Mouse (Mus musculus) mouse embryonic stem cell (cell line): ENCODE data around the gene Tmem206.

Source experiments
- in situ Hi-C, 2 experiments: fragments of 300-500 bp; cut with MboI; formaldehyde crosslinking; loops; 1 replicate in 1 of 2; 3 replicates in 1 of 2; pipeline ENCODE4 v1.14.3; 2019 to 2020; ENCODE audit warnings: low sequenced_read_pairs in 2 of 2, low pct_unique_long_range_greater_than_20kb in 1 of 2, mixed read lengths in 1 of 2; ENCODE audit not compliant: unreplicated experiment in 1 of 2

The Tmem206 gene

GRCm38 (mm10) chr1:191303736-191304135, 22.0 kb upstream of the Tmem206 start:
- in situ Hi-C loops = no loop called here

- in situ Hi-C loops = no loop called here
These were observed 21.5 kb upstream of the Tmem206 start for GRCm38 (mm10) chr1:191304216-191304615.

GRCm38 (mm10) chr1:191305610-191306009, 20.1 kb upstream of the Tmem206 start:
- in situ Hi-C loops = no loop called here

- in situ Hi-C loops = no loop called here
These were observed 19.4 kb upstream of the Tmem206 start for GRCm38 (mm10) chr1:191306316-191306715.

- in situ Hi-C loops = no loop called here
These were observed 17.8 kb upstream of the Tmem206 start for GRCm38 (mm10) chr1:191307766-191308455.

- in situ Hi-C loops = no loop called here
These were observed 14.3 kb upstream of the Tmem206 start for GRCm38 (mm10) chr1:191311296-191311898.

- in situ Hi-C loops = no loop called here
These were observed 13.2 kb upstream of the Tmem206 start for GRCm38 (mm10) chr1:191312513-191312941.

- in situ Hi-C loops = no loop called here
These were observed 12.6 kb upstream of the Tmem206 start for GRCm38 (mm10) chr1:191313158-191313557.

GRCm38 (mm10) chr1:191313926-191314325, 11.8 kb upstream of the Tmem206 start:
- in situ Hi-C loops = no loop called here

- in situ Hi-C loops = no loop called here
These were observed 8.9 kb upstream of the Tmem206 start for GRCm38 (mm10) chr1:191316818-191317217.

GRCm38 (mm10) chr1:191317591-191318196, 8.0 kb upstream of the Tmem206 start, which contains the start of gene Nenf:
Gene Nenf, minus strand, starts transcription at chr1:191318194.
- in situ Hi-C loops = no loop called here

- in situ Hi-C loops = no loop called here
These were observed 7.0 kb upstream of the Tmem206 start for GRCm38 (mm10) chr1:191318686-191319085.

- in situ Hi-C loops = no loop called here
These were observed 2.3 kb upstream of the Tmem206 start for GRCm38 (mm10) chr1:191323381-191323780.

- in situ Hi-C loops = loop anchor here in 1 of 2 experiments (25.0 kb wide), 1 partner anchor 487 kb away; the partner anchor contains the start of gene Nek2
These were observed 750 bp upstream of the Tmem206 start for GRCm38 (mm10) chr1:191324733-191325590.

GRCm38 (mm10) chr1:191326233-191326882, 646 bp downstream of the Tmem206 start:
- in situ Hi-C loops = loop anchor here in 1 of 2 experiments (25.0 kb wide), 1 partner anchor 486 kb away; the partner anchor contains the start of gene Nek2

GRCm38 (mm10) chr1:191327258-191327657, 1.5 kb downstream of the Tmem206 start:
- in situ Hi-C loops = loop anchor here in 1 of 2 experiments (25.0 kb wide), 1 partner anchor 485 kb away; the partner anchor contains the start of gene Nek2

- in situ Hi-C loops = loop anchor here in 1 of 2 experiments (25.0 kb wide), 1 partner anchor 484 kb away; the partner anchor contains the start of gene Nek2
These were observed 2.3 kb downstream of the Tmem206 start for GRCm38 (mm10) chr1:191328019-191328441.

GRCm38 (mm10) chr1:191330356-191330755, 4.6 kb downstream of the Tmem206 start:
- in situ Hi-C loops = loop anchor here in 1 of 2 experiments (25.0 kb wide), 1 partner anchor 482 kb away; the partner anchor contains the start of gene Nek2
